Mouse (Mus musculus): ENCODE measurements around the gene Ddx3x.

DNA sequence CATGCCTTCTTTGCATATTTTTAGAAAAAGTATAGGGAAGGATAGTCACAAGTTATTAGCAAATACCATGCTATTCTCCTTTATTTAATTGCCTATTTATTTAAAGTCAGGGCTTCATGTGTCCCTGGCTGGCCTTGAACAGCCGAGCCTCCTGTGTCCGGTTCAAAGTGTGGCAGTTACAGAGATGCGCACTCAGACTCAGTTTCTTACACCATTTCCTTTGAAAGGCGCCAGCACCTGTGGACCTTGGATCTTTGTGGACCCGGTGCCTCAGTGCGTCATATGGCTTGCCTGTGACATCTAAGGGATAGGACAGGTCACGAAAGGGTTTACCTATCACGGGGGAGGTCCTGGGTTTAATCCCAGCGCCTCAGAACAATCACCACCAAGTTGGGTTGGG, 49.5 kb upstream of the Ddx3x start:
- TF ChIP-seq CTCF (IDR thresholded peaks at IDR 0.05; ENCODE audit: extremely low read depth, insufficient read depth, low read length) (no peak), POLR2A (IDR thresholded peaks at IDR 0.05; ENCODE audit: extremely low read depth, insufficient read depth, low read length) (no peak)
